Mouse (Mus musculus) cerebellum, postnatal 14 days (tissue): Measurements from ENCODE around the gene Agap2.

Experiments
- DNase-seq, 2 experiments: peaks; one replicate each; pipeline ENCODE4 v3.0.0; 2021; ENCODE audit warnings: mixed read lengths in 2 of 2

Gene Agap2

GRCm38 (mm10) chr10:127075080-127075479 lies at the start of gene Agap2:
Agap2 (plus strand) TSS chr10:127075284.
- DNase-seq = no peak

GRCm38 (mm10) chr10:127030336-127031296 lies 44.5 kb upstream of the Agap2 start, which contains the start of gene Tsfm:
Tsfm (minus strand) TSS chr10:127030840.
- DNase-seq = peak; percentile 96 to 97

- DNase-seq = no peak
Measured at GRCm38 (mm10) chr10:127033301-127033741, 41.8 kb upstream of the Agap2 start.

DNA sequence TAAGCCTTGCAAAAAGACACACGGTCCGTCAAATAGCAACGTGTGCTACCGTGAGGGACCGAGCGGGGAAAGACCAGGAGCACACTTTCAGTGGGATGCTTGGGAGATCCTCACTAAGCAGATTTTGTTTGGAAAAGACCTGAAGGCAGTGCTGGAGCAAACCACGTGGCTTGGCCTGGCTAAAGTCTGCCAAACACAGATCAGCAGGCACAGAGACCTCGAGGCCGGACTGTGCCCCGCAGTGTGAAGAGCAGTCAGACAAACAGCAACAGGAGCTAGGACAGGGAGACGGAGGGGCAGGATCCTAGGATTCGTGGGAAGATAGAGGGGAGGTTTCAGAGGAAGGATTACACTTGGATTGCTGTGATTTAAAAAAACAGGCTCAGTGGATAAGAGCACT lies 38.8 kb upstream of the Agap2 start:
- no peak for DNase-seq

- no peak for DNase-seq
Measured at GRCm38 (mm10) chr10:127037641-127038040, 37.4 kb upstream of the Agap2 start.

- DNase-seq = peak; percentile 31 to 48
Measured at GRCm38 (mm10) chr10:127040569-127041214, 34.4 kb upstream of the Agap2 start.

- DNase-seq = peak; percentile 60 to 69
Measured at GRCm38 (mm10) chr10:127041274-127041766, 33.8 kb upstream of the Agap2 start, which contains the start of the genes Mettl1 and Eef1akmt3. Mettl1 (plus strand) TSS chr10:127041414. Eef1akmt3 (minus strand) TSS chr10:127041513.

DNA sequence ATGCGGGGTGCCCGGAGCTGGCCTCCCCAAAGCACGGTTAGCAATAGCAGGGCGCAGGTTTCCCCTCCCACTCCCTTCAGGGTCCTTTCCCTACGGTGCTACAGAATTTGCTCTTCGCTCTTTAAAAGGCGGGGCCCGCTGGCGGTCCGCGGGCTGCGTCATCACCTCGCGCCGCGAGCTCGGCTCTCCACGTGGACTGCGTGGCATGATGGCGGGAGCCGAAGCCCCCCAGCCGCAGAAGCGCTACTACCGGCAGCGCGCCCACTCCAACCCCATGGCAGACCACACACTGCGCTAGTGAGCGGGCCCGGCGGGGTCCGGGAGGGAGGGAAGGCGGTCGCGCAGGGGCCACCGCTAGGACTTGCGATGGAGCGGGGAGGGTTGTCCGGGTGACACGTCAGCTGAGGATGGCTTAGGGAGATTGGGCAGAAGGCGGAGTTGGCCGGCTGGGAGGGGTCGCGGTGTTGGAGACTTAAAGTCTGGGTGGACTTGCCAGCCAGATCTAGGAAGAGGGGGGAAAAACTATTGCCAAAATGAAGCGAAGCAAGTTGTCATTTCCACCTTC lies 33.2 kb upstream of the Agap2 start:
- peak; percentile 94 to 96 for DNase-seq

DNA sequence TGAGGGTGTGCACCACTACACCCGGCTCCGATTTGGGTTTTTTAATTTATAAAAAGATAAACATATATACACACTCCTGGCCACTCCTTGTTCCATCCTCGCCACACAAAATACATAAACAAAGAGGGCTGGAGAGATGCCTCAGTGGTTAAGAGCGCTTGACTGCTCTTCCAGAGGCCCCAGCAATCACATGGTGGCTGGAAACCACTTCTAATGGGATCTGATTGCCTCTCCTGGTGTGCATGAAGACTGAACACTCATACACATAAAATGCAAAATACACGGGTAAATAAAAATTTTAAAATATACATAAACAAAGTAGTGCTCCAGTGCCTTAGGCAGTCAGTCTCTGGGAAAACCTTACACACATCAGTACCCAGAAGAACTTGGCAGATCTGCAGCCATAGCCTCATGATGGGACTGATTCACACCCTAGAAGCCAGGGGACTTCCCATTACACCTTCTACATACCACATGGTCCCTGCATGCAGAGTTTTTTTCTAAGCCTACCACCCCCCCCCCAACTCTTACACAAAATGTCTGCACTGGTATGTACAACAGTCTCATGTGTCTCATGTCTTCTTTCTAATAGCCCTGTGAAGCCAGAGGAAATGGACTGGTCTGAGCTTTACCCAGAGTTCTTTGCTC lies 32.5 kb upstream of the Agap2 start:
- DNase-seq = no peak

DNA sequence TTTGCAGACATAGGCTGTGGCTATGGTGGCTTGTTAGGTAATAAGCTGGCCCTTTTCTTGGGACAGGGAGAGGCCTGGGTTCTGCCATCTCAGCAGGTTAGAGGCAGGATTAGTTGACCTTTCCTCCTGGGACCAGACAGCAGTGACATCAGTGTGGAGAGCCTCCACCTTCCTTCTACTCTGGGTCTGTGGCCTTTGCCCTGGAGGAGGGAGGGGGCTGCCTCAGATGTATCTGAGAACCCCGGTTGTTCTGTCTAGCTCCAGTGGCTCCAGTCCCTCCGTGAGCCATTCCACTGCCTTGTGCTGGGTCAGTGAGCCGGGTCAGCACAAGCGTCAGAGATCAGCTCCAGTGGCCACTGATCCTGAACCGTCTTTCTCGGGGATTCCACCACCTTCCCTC lies 31.9 kb upstream of the Agap2 start:
- DNase-seq = no peak

DNA sequence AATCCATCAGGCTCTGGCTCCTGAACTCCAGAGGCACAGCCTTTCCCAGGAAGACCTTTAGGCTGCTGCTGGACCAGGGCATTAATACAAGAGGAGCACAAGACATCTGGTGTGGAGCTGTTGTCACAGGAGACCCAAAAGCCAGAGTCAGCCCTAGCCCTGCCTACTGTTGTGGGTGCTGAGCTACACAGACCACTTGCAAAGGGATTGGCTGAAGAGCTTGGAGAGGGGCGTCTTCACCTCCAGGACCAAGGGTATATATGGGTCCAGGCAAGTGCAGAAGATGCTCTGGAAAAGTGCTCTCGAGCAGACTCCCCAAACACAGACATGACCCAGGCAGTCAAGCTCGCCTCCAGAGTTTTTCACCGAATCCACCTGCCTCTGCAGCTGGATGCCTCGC lies 27.1 kb upstream of the Agap2 start, which contains the start of gene Cyp27b1:
Cyp27b1 (plus strand) TSS at position 297 of the 400 bp plus-strand sequence.
- no peak for DNase-seq

DNA sequence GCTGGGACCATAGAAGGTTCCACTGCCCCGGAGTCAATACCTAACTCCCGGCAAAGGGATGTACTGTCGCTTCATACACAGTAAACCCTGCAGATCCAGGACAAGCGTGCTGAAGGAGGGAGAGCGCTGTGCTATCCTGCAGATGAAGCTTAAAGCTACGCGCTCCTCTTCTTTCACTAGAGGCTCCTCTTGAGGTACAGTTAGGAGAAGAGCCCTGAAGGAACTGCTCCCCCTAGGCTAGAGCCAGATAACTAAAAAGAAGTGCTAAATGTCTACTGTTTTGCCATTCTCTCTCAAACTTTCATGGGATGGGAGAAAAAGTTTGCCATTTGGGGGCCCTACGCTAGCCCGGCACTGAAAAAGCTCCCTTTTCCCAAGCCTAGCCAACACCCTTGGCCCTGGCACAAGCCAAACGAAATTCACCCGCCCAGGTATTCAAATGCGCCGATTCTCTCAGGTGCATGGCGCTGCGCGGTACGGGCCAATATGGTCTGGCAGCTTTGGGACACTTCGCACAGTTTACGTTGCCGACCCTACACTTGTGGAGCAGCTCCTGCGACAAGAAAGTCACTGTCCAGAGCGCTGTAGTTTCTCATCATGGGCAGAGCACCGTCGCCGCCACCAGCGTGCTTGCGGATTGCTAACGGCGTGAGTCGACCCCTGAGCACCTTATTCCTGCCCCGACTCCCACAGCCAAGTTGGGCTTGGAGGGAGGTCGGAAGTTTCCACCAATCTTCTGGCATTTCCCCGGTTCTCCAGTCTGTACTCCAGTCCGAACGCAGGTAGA lies 26.3 kb upstream of the Agap2 start:
- DNase-seq = no peak

GRCm38 (mm10) chr10:127049395-127050118 lies 25.5 kb upstream of the Agap2 start:
- DNase-seq = no peak

DNA sequence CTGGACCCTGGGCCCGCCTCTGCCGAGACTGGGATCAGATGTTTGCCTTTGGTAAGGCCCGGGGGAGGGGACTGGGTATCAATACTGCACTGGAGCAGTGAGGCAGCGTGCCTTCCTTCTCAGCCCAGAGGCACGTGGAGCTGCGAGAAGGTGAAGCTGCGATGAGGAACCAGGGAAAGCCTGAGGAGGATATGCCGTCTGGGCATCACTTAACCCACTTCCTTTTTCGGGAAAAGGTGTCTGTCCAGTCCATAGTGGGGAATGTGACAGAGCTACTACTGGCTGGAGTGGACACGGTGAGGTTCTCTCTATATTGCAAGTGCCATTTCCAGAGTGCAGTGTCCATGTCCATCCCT lies 25.0 kb upstream of the Agap2 start:
- DNase-seq = no peak

DNA sequence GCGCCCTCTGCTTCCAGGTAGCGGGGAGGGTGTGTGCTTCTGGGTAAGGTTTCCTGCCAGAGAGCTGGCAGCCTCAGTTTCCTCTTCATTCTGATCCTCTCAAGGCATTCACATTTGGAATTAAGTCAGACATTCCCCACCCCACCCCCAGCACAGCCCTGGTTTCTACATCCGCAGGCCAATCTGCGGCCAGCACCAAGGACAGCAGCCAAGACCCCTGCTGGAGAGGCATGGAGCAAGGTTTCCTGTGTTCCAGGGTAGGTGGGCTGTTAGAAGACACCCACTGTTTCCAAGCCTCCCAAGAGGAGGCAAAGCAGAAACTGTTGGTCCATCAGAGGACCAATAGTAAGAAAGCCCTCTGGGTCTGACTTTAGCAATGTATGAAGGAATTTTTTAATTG lies 20.4 kb upstream of the Agap2 start:
- DNase-seq = peak; percentile 55 to 58

DNA sequence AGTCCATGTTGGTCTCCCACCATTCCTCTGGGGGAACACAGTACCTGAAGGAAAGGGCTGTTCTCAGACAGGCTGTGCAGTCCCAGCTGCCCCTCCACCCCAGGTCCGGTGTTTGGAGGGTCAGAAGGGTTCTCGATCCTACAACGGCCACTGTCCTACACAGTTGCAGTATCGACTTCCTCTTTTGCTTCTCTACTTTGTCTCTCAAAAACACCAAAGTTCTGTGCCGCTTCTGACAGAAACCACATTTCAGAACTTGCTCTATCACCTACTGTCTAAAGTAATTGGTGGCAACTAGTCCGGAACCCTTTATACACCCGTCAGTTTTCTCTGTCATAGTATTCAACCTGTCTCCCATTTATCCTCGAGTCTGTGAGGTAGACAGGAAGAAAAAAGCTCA lies 19.7 kb upstream of the Agap2 start:
- no peak for DNase-seq

DNA sequence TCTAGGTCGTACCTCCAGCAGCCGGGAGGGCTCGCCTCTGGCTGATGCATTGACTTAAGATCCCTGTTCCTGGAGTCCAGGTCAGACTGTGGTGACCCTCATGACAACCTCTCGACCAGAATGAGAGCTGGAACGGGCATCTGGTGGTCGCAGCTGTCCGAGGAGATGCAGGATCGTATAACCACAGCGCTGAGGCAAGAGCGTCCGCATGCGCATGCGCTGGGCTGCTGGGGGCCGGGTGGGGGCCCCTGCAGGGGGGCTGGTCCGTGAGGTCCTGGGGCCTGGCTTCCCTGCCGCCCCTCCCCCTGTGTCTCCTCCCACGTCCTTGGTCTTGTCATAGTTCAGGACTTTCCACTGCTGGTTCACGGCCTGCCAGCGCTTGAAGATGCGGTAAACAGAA lies 18.6 kb upstream of the Agap2 start:
- no peak for DNase-seq

DNA sequence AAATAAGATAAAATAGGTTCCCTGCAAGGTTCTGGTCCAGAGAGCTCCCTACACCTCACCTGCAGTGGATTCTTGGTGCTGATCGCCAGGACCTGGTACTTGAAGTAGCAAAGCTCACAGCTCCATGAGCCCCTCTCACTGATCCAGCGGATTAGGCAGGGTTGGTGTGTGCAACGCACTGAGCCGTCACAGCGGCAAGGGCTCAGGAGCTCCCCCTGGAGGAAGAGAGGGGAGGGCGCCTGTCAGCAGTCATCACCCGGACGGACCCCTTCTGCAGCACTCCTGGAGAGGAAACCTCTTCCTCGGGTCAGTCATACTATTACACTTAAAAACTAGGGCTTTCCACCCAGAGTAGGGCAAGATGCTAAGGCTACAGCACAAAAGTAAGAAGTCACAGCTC lies 16.9 kb upstream of the Agap2 start:
- DNase-seq = peak; percentile 89 to 90

GRCm38 (mm10) chr10:127058708-127059107 lies 16.4 kb upstream of the Agap2 start:
- DNase-seq = peak in 1 of 2 experiments; percentile 33

DNA sequence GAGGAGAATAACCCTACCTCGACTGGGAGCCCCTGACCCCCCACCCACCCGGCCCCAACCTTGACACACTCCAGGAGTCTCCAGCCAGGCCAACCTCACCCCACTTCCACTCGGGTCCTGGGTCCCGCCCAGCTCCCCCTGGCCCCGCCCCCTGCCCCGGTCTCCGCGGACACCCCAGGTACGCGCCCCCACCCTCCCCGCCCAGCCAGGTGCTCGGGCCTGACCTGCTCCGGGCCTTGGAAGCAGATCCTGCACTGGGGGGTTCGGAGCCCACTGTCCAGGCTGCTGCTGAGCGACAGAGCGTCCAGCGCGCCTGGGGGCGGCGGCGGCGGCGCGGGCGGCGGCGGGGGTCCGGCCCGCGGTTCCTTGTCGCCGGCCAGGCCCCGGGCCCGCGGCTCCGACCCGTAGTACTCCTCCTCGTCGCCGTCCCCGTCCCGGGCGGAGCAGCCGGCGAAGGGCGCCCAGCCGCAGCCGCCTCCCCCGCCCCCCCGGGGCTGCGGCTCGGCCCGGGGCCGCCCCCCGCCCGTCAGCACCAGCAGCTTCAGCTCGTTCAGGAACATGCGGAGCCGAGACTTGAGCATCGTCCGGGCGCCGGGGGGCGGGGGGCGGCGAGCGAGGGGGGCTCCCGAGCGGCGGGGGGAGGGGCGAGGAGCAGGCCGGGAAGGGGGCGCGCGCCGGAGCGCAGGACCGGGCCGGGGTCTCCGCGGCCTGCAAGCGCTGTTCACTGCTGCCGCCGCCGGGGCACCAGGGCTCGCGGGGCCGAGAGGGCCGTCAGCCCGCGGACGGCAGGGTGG lies 15.7 kb upstream of the Agap2 start:
- peak; percentile 52 to 66 for DNase-seq
